Mouse (Mus musculus) embryo, embryonic 10 days (tissue): ENCODE measurements at regions not wholly inside any gene's neighbourhood (a gene's known extent, or its start where the extent isn't known, plus 50 kb on each side); places are given as distances from the start of the nearest gene placed in this dataset.

Experiments used
- DNase-seq: peaks from one replicate; pipeline ENCODE4 v3.0.0-alpha.2; 2015; ENCODE audit warnings: low spot score

GRCm38 (mm10) chr7:36829710-36830109 is 131.8 kb downstream of the Tshz3 start:
- DNase-seq, result no peak

GRCm38 (mm10) chr7:36830155-36830554 is 132.2 kb downstream of the Tshz3 start:
- DNase-seq, result no peak

- no peak for DNase-seq
Measured at GRCm38 (mm10) chr7:36848279-36848678, 150.4 kb downstream of the Tshz3 start.

GRCm38 (mm10) chr7:36851275-36851889 is 153.5 kb downstream of the Tshz3 start:
- DNase-seq, result no peak

- DNase-seq, result no peak
Measured at GRCm38 (mm10) chr7:36854308-36854707, 156.4 kb downstream of the Tshz3 start.

- no peak for DNase-seq
Measured at GRCm38 (mm10) chr7:36859428-36859827, 161.5 kb downstream of the Tshz3 start.

- DNase-seq, result no peak
Measured at GRCm38 (mm10) chr7:36862481-36862880, 164.6 kb downstream of the Tshz3 start.

- DNase-seq, result no peak
Measured at GRCm38 (mm10) chr7:36863745-36864144, 165.8 kb downstream of the Tshz3 start.

GRCm38 (mm10) chr7:36864675-36865074 is 166.8 kb downstream of the Tshz3 start:
- DNase-seq, result no peak

GRCm38 (mm10) chr7:36866602-36867001 is 168.7 kb downstream of the Tshz3 start:
- DNase-seq, result no peak

- DNase-seq, result no peak
Measured at GRCm38 (mm10) chr7:36874004-36874403, 176.1 kb downstream of the Tshz3 start.

GRCm38 (mm10) chr7:36877686-36878085 is 179.8 kb downstream of the Tshz3 start:
- DNase-seq, result peak; percentile 80

- DNase-seq, result no peak
Measured at GRCm38 (mm10) chr7:36892776-36893500, 195.0 kb downstream of the Tshz3 start.

- DNase-seq, result no peak
Measured at GRCm38 (mm10) chr7:36896339-36896738, 198.4 kb downstream of the Tshz3 start.

- DNase-seq, result no peak
Measured at GRCm38 (mm10) chr7:36901537-36901936, 203.6 kb downstream of the Tshz3 start.

GRCm38 (mm10) chr7:36913304-36913703 is 215.4 kb downstream of the Tshz3 start:
- DNase-seq, result no peak

GRCm38 (mm10) chr7:36914261-36914660 is 216.3 kb downstream of the Tshz3 start:
- DNase-seq, result no peak

GRCm38 (mm10) chr7:36915171-36915570 is 217.3 kb downstream of the Tshz3 start:
- DNase-seq, result no peak

GRCm38 (mm10) chr7:36917011-36917410 is 219.1 kb downstream of the Tshz3 start:
- DNase-seq, result peak; percentile 59

- no peak for DNase-seq
Measured at GRCm38 (mm10) chr7:36919413-36919812, 221.5 kb downstream of the Tshz3 start.

GRCm38 (mm10) chr7:36921003-36921402 is 223.1 kb downstream of the Tshz3 start:
- peak; percentile 14 for DNase-seq

- DNase-seq, result no peak
Measured at GRCm38 (mm10) chr7:36933490-36933889, 235.6 kb downstream of the Tshz3 start.

GRCm38 (mm10) chr7:36934792-36935555 is 237.1 kb downstream of the Tshz3 start:
- DNase-seq, result no peak
